Mouse (Mus musculus): ENCODE measurements around the gene Scaf8.
"Not testable (repeated sequence)": the region's sequence is repeated elsewhere in the genome, so short reads cannot be mapped to it uniquely, and the experiment has no call there.

DNA sequence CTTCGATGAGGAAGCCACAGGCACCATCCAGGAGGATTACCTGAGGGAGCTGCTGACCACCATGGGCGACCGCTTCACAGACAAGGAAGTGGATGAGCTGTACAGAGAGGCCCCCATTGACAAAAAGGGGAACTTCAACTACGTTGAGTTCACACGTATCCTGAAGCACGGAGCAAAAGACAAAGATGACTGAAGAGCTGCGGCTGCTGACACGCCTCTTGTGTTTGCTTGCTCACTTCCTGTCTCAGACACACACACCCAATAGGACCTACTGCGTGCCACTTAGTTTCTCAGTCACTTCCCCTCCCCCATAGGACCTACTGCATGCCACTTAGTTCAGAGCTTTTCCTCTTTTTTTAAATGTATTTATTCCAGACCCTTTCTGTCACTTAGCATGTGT, 41.4 kb downstream of the Scaf8 start:
- not testable (repeated sequence) for TF ChIP-seq CTCF, EP300 (IDR thresholded peaks at IDR 0.05)

Measured in lung, postnatal 0 days (tissue).